Mouse (Mus musculus) megakaryocyte, adult 5-6 weeks (primary cell): ENCODE results near the gene Nfs1. TPM values are rescaled to one million over a fixed set of nuclear protein-coding genes. Genes with fewer than 3 reads are reported as not detected.
"Not testable (repeated sequence)": the region's sequence is repeated elsewhere in the genome, so short reads cannot be mapped to it uniquely, and the experiment has no call there.

Experiments
- ATAC-seq: 2 replicates; pipeline ENCODE4 v1.8.0; 2016; ENCODE audit warnings: mild to moderate bottlenecking, inconsistent platforms; ENCODE audit not compliant: poor library complexity, severe bottlenecking
- total RNA-seq, 2 experiments: library from RNA; stranded (forward) in 1 of 2; stranded (reverse) in 1 of 2; fragments of 153-499, 151-499 nt in 1 of 2; fragments of 221-1000, 200-1000 nt in 1 of 2; gene quantifications; 2 replicates each; pipeline versions ENCODE4 v1.2.3 to v1.2.4; 2015 to 2017

Gene Nfs1
- total RNA-seq (2015) (32.8 and 37.4 TPM in 2 replicates), total RNA-seq (2017) (21.3 and 22.0 TPM in 2 replicates)

DNA sequence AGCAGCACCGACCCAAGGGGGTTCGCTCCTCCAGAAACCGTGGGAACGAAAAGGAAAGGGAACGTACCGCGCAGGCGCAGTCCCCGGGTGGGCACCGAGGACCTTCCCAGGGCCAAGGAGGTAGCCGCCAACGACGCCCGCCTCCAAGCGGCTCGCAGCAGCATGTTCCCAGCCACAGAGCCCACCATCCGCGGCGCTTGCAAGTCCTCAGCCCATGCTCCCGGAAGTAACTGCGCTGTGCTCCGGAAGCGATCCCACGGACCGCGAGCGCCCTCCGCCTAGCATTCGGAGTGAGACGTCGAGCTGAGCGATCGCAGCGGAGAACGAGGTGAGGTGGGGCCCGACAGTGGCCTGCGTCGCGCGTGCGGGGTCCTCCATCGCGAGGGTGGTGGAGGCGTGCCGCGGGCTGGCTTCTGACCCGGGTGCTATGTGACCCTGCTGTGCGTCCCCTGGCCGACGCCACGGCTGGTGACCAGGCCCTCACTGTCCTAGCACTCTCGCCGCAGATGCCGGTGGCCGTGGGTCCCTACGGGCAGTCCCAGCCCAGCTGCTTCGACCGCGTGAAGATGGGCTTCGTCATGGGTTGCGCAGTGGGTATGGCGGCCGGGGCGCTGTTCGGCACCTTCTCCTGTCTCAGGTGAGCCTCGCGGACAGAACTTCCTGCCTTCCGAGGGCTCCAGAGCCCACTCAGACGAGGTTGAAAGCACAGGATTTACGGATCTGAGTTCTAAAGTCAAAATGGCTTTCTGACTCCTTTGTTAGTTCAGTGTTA, at the start of gene Nfs1, which contains the start of gene Romo1:
Gene Nfs1 (minus strand): TSS at position 234 of the 772 bp plus-strand sequence.
Gene Romo1 (plus strand): TSS at position 87 of the 772 bp plus-strand sequence.
- ATAC-seq = peak; percentile 96

DNA sequence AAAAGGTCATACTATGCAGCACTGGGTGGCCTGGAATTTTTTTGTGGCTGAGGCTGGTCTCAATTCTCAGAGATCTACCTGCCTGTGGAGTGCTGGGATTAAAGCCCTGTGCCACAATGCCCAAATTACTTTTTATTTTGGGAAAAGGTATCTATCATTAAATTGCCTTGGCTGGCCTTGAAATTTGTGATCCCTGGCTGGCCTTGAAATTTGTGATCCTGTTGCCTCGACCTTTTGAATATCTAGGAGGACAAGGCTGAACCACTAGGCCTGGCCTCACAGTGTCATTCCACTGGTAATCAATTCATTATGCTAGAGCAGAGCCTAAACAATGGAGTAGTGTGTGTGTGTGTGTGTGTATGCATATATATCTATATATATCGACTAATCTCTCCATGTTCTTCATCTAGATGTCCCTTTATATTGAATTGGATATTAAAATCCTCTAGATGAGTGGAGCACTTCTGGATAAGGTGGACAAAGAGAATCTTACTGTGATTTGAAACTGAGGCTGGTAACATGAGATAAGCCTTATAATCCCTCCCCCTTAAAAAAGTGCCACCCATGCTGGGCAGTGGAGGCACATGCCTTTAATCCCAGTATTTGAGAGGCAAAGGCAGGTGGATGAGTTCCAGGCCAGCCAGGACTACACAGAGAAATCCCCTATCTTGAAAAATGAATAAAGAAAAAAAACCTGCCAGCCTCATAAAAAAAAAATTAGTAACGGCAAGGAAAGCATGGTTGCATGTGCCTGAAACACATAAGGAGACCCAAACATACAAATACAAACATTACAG, 49.3 kb upstream of the Nfs1 start:
- no peak for ATAC-seq

DNA sequence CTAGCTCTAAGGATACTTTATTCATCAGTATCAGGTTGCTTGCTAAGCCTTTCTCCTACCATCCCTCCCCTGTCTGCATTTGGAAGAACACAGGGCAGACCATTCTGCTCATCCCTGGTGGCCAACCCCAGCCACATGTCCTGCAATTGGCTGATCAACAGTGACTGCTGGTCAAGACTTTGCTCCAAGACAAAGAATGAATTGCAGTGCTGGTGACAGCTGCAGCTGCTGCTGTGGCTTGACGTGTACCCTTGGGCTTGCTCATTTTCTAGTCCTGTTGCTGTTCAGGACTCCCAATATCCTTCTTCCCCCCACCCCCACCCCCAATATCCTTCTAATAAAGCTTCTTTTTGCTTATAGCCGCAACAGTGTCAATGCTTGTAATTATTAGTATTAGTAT, 48.1 kb upstream of the Nfs1 start:
- no peak for ATAC-seq

DNA sequence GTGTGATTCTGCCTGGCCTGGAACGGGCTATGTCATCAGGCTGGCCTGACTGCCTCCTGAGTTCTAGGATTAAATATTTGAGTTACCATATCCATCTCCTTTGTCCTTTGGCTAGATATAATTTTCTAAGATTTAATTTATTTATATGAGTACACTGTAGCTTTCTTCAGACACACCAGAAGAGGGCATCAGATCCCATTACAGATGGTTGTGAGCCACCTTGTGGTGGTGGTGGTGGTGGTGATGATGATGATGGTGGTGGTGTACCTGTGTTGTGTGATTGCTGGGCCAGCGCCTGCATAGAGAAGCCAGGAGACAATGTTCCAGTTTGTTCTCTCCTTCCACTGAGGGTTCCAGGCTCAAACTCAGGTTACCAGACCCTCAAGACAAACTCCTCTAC, 47.6 kb upstream of the Nfs1 start:
- no peak for ATAC-seq

DNA sequence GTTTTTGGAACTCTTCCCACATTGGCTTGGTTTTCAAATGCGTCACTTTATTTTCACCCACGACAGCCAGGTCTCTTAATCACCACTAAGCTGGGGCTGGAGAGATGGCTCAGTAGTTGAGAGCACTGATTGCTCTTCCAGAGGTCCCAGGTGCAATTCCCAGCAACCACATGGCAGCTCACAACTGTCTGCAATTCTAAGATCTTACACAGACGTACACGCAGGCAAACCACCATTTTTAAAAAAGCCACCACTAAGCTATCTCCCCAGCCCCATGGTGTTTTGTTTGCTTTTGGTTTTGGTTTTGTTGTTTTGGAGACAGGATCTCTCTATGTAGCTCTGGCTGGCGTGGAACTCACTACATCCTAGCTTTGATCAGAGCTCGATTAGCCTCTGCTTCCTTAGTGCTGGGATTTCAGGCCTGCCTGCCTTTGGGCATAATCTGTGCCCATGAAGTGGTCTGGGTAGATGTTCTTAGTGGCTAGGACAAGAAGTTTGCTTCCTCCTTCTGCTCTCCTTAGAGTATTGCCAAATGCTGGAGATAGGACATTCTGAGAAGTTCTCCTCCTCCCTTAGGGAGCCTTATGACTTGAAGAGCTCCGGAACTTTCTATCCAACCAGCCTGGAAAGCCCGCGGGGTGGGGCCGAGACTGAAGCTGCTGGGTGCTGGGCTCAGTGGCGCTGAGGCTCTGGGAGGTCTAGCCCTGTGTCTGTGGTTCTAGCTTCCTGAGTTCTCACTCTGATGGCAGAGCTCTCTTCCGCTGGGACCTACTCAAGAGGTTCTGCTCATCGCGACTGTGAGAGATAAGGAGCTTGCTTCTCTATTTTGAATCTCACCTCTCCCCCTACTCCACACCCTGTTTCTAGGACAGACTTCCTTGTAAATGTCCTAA, 46.3 kb upstream of the Nfs1 start:
- peak; percentile 97 for ATAC-seq

DNA sequence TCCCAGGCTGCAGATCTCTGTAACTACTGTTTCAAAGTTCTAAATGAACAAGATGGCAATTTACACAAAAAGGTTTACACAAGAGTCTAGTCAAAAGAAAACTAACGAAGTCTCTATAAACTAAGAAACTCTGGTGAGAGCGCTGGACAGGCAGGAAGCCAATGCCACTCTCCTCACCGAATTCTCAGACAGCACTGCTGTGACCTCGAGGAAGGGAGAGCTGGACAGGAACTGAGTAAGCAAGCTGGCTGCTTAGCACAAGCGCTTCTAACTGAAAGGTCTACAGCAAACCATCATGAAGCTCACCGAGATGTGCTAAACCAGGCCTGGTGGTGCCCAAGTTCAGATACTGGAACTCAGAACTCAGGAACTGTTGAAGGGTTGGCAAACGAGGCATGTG, 45.3 kb upstream of the Nfs1 start:
- not testable (repeated sequence) for ATAC-seq

DNA sequence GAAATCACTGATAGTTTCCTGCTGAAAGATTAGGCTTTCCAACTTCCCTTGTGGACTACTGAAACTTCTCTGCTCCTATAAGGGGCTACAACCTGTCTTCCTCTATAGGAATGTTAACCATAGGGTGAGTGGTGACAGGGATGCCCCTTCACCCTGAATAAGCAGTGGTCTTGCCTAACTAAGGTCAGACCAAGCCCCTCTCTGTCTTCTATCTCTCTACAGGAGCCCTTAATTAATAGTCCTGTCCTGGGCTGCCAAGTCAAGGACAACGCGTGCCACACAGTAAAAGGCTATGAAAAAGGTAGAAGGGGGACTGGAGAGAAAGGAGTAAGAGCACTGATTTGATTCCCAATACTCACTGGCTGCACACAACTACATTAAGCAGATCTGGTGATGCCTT, 37.6 kb upstream of the Nfs1 start:
- no peak for ATAC-seq

DNA sequence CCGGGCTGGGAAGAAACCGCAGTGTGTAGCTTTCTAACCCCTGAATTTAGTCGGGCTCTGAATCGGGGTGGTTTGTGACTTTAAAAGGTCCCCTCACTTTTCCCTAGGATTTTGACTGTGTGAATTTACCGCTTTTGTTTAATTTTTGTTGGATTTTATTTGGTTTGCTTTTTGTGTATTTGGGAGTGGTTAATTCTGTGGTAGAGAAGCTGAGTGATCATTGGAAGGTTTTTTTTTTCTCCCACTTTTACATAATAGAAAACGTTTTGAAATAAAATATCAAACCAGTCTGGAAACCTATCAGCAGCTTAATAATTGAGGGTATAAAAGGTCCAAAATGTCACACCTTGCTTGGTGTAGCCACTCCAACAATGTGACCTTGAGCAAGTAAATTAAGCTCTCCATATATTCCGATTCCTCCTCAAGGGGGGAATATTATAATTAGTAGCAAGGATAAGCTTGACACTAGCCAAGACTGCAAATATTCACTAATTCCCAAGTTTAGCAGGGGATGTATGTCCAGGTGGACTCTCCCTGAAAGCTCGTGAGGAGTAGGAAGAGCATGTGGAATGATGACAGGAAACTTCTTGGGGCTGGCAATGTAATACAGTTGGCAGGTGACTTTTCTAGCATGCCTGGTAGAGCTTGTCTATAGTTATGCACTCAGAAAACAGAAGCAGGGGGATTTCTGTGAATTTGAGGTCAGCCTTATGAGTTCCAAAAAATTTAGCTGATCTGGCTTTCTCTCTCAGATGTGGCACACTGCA, 37.0 kb upstream of the Nfs1 start:
- no peak for ATAC-seq

DNA sequence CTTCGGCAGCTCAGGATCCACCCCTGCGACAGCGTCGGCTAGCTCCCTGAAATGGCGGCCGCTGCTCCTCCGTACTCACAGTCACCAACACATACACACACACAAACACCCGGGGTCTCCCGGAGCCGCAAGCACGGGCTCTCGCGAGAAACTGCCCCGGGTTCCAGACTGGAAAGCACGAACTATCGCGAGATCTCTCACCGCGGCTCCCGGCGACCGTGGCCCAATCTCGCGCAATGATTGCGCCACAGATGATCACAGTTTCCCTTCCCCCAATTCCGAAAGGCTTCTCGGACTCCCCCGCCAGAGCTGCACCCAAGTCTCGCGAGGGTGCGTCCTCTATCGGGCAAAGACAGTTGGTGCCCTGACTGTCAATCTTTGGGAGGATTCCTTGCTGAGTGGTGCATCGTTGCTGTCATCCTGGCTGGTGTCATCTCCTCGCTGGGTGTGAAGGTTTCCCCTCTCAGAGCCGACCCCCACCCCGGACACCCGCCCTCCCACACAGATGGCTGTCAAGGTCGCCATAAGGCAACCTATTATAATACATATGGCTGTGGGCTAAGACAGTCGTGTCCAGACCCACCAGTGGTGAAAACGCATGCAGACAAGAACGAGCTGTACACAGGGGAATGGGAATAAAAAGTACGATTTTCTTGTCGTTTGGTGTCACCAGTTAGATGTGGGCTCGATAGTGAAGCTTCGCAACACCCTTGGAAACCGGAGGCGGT, 36.3 kb upstream of the Nfs1 start, which contains the start of gene Rbm39:
Gene Rbm39 (minus strand): TSS at position 145 of the 728 bp plus-strand sequence.
- ATAC-seq = peak; percentile 90

DNA sequence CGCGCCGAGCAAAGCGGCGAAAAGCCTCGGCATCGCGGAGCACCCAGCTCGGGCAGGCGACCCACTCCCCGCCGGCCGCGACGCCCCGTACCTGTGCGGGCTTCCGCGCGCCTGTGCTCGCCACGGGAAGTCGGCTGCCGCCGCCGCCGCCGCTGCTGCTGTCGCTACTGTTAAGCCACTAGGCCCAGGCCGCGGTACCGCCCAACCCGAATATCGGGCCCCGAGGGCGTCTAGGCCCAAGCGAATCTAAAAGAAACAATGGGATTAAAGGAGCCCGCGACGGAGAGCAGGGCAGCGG, 35.8 kb upstream of the Nfs1 start:
- ATAC-seq = peak; percentile 16; the same call in 1 of the 2 replicates

DNA sequence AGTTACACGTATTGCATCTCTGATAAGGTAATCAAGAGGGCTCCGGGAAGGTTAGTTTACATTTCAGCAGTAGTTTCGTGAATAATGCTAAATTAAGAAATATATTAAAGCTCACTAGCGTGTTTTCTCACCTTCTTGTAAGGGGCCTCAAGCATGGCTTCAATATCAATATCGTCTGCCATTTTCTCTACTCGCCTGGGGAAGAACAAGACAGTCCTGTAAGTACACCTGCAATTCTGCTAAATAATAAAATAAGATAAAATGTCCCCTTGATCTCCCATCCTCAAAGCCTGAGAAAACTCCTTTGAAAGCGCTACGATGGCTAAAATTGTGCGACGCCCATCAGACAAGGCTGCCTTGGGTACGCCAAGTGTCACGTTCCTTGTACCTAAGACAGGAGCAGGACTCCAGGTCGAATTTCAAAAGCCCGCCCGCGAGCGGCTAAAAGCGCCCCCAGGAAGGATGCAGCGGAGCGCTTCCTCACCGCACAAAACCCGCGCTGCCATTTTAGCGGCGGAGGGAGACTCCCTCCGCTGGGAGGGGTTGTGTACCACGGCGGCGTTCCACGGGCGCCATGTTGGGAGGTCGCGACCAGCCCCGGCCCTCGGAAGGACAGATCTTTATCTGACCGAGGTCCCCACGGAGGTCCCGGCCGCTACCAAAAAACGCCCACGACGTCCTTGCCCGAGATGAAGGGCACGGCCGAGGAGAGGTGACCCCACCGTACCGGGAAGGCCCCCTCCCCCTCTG, 35.2 kb upstream of the Nfs1 start:
- peak; percentile 66 for ATAC-seq

DNA sequence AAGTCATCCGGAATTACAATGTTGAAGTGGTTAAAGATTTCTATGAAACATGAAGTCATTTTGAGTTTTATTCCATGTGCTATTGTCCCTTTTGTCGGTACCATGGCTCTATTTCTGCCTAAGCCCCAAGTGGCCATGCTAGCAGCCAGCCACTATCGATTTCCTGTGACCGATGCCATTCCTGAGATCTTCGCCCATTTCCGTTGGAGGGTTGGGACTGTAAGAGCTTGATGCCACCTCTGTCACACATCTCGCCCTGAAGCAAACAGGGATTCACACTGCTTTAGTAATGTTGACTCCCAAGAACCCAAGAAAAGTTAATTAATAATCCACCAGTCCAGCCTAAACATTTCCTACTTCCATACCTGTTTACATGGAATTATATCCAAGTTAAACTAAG, 33.7 kb upstream of the Nfs1 start:
- ATAC-seq = no peak

DNA sequence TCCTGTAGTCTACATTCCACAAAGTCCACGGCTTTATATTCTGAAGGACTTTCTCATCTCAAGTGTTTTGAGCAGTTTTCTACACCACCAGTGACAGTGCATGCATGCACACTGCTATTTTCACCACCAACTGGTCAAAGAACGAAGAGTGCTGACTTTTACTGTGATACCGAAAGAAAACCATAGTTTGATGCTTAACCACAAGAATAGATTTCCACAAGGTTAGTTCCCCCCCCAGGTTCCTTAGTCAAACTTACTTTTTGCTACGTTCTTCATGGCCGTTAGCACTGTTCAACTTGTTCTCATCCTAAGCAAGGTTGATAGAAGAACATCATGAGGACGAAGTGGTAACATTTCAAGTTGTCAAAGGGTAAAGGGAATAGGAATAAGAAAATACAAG, 33.1 kb upstream of the Nfs1 start:
- no peak for ATAC-seq

DNA sequence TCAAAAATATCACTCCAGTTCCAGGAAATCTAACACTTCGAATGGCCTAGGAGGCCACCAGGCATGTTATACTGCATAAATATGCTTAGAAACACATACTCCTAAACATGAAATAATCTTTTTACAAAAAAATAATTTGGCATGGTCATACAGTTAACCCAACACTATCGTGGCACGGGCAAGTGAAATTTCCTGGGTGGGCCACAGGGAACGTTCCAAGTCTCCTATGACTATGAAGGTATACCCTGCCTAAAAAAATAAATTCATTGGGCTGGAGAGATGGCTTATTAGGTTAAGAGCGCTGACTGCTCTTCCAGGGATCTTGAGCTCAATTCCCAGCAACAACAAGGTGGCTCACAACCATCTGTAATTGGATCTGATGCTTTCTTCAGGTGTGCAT, 22.6 kb upstream of the Nfs1 start:
- ATAC-seq = no peak

DNA sequence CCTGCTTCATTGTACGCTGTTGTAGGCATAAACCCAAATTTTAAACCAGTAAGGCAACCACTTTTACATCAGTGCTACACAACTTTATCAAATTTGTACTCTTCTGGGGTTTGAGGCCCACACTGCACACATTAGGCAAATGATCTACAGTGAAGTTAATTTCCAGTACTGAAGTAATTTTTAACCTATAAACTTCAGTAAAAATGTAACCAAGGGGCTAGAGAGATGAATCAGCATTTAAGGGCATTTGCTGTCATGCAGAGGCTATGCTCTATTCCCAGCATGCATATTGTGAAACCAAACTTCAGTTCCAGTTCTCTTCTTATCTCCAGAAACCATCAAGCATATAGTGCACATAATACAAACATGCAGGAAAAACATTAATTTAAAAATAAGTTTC, 21.5 kb upstream of the Nfs1 start:
- no peak for ATAC-seq

DNA sequence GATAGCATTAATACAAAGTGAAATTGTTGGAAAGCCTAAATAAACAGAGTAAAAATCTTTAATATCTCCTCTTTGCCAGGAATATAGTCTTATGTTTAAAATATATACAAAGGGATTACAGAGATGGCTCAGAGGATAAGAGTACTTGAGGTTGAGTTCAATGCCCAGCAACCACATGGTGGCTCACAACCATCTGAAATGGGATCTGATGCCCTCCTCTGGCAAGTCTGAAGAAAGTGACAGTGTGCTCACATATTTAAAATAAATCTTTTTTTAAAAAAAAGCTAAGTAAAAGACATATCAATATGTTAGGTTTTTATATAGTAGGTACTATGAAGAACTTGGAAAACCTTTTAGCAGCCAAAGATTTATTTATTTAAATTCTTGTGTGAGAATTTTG, 7.6 kb upstream of the Nfs1 start:
- no peak for ATAC-seq

DNA sequence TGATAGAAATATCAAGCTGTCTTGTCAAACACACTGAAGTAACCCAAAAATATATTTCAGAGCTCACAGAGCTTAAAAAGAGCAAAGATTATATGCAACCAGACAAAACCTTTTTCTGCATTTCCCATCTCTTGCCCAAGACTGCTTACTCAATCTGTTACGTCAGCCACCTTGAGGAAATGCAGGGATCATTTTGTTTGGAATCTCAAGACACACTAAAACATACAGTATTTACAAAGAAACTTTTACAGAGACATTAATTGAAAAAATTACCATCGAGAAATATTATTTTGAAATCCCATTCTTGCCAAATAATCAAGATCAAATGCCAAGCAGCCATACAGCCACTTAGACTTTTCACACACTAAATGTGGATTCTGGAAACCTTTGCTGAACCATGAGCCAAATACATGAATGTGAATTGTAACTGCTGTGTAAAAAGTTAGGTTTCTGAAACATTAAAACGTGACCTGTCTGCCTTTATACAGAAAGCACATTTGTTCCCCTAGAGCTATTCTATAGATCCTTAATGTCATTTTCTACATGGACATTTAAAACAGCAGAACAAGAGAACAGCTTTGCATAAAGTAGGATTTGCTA, 3.4 kb upstream of the Nfs1 start:
- ATAC-seq = no peak

DNA sequence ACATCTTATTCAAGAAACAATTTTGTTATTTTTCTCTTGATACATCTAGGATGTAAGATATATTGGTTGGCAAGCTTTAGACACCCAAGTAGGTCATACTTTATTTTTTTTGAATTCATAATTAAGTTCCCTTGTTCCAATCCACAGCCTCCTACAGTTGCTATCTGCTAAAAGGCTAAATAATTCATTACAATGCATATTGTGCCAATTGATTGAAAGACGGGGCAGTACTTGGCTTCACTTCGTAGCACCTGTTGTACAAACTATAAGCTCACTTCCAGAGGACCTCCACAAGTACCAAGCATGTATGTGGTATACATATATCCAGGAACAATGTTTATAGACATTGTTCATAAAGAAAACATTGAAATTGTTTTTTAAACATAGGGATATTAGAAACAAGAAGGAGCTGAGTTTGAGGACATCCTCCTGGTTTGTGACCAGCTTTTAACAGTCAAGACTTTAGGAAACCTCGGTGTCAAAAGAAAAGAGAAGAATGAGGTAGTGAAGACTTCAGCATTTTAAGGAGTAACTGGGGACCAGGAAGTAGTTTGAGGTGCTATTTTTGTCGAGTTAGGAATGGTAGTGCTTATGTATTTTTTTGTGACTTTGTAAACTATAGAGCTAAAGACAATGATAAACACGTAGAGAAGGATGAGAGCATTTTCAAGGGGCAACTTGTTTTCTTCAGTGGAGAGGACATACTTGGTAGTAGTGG, 2.4 kb upstream of the Nfs1 start:
- ATAC-seq = no peak
